Mouse (Mus musculus) activated CD4-positive, CD25-positive, alpha-beta regulatory T cell, adult 4 months (primary cell): ENCODE data around the gene Frmd6. TPM values are rescaled to one million over a fixed set of nuclear protein-coding genes. Genes with fewer than 3 reads are reported as not detected.

Experiments
- ATAC-seq: one replicate; pipeline ENCODE4 v1.8.0; 2017
- polyA plus RNA-seq, 2 experiments: library from polyadenylated mRNA; unstranded; fragments of 100-300 nt; shearing (Covaris generic); gene quantifications; one replicate each; pipeline ENCODE4 v1.2.1; 2017

Gene Frmd6
- polyA plus RNA-seq, 2 experiments from 2014 or later: 14.2 to 19.3 TPM

DNA sequence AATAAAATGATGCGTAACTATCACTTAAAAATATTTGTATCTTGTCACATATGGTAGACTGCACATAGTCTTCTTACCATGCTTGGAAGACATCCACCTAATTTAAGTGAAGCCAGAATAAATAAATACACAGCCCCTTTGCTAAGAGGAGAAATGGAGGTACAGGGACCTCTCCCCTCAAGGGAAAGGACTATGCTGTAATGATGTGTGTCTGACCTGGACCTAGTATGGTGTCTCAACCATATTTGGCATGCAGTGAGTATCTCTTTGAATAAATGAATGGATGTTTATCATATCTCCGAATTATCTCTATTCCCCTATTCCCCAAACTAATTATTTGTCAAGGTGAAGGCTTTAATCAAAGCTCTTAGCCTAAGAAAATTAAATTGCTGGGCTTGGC is 15.4 kb upstream of the Frmd6 start:
- ATAC-seq: no peak

DNA sequence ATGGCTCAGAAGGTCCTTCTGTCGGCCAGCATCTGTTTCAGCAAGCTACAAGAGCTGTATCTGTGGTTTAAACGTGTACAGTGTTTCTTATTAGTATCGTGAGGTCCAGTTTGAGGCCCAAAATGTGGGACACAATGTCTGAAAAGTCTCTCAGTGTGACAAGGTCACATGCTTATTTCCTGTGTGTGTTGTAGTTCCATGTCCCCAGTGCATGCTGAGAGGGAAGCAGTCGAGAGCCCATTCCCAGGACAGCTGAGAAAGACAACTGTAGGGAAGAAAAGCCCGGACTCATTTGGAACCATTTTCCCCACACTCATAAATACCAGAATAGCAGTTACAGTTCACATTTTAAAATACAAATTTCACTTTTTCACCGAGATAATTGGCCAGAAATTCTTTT is 13.5 kb upstream of the Frmd6 start:
- ATAC-seq: no peak

DNA sequence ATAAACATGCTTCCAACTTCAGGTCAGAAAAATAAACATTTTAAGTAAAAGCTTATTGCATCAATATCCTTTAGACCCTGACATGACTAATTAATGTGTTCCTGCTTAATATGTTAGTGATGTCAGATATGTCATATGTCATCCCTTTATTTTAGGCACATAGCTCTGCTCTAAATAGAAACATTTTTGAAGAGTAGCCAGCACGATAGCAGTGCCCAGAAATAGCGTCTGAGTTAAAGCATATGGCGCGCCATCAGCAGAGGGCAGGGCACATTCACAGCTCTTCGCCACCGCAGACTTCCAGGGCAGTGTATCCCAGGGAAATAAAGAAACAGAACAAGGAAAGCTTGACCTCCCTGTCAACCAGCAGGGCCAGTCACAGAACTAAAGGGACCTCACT is 13.1 kb upstream of the Frmd6 start:
- no peak for ATAC-seq

DNA sequence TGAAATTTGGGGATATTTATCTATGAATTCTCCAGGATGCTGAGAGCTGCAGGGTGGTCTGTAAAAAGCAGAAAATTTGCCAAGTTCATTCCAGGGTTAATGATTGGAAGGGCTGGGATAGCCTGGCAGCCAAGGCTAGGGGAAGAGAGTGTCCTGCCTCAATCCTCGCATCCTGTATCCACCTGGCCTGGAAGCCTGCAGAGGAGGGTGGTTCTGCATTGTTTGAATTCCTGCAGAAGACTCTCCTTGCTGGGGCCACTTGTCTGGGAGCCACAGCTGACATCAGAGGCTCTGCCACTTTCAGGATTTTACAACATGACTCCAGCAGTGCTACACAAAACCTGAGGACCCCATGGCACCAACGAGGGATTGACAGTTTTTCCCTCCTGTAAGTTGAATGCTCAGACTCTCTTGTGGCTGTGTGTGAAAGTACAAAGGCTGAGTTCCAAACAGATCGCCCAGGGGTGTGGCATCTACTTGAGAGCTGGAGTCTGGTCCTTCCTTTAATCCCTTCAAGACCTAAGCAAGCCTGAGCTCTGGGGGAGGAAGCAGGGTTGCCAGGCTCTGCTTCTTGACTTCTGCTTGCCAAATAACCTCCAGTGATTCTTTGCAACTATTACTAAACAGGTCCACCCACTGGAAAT is 12.4 kb upstream of the Frmd6 start:
- ATAC-seq: no peak

DNA sequence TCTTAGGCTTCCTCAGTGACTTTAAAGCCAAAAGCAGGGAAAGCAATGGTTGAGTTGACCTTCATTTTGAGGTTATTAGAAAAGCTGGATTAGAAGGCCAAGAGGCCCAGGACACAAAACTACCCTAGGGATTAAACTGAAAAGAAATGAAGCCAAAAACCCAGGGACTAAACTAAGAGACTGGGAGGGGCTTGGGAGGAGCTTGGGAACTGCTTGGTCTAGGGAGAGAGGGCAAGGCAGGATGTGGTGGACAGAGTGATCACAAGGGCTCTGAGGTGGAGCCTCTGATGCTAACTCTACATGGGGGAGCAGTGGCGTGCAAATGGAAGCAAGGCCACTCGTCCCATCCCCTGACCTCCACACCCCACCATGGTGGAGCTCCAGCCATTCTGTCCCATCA is 8.6 kb upstream of the Frmd6 start:
- ATAC-seq: no peak

DNA sequence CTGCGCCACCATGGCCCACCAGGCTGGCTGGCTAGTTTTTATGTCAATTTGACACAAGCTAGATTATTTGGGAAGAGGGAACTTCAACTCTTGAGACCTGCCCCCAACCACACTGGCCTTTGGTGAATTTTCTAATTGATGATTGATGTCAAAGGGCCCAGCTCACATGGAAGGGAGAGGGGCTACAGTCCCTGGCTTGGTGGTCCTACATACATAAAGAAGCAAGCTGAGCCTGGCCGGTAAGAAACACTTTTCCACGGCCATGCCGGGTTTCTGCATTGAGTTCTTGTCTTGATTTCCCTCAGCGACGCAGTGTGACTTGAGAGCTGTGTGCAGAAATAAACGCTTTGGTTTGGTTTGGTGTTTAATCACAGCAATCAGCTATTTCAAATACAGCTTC is 1.3 kb upstream of the Frmd6 start:
- no peak for ATAC-seq

DNA sequence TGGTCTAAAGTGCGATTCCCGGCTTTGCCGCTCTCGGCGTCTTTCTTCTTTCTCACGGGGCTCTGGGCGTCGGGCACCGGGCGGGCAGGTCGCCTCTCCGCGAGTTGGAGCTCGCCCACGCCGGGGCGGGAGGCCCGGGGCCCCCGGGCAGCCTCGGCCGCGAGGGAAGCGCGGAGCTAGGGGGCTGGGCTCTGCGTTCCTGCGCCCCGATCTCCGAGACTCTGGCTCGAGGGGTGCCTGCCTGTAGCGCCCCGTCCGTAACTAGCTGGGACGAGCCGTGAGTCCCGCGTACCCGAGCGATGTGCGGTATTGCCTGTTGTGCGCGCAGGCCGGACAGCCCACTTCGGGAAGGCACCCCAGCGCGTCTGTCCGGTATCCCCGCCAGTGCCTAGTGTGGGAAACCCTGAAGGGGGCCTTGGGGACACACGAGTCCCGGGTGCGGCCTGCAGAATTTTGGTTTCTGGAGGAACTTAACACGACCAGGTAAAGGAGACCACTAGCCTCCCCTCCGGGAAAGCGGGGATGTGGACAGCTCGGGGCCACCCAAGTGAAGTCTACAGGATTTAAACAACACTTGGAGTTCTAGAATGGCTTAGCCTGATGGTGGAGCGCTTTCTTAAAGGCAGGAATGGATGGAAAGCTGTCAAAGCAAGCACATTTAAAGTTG is 470 bp downstream of the Frmd6 start:
- peak; percentile 34 for ATAC-seq

DNA sequence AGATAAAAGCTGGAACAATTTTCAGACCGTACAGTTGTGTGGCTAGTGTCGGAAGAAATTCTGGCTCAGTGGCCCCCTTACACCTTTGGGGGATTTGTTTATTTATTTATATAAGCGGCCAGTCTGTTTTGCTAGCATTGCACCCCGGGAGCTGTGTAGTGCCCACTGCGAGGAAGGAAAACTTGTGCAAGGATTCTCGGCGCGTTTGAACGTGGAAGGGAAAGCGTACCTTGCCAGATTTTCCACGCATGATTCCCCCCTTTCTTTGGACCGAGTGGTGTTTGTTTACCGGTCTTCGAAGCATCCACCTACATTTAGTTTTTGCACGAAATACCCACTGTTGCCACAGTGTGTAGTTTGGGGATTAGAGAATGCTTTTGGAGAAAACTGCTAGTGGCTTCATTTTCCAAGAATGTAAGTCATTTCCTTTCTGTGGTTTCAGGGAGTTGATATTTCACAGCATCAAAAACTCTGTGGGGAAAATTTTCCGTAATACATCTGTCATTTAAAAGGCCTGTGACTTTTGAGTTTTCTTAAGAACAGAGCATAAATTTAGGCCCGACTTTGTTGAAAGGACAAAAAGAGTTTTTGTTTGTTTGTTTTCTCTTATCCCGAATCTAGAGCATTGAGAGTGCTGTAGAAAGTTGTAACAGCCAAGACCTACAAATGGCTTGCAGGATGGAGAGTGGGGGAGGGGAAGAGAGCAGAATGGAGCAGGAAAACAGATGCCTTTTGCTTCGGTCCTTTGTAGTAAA is 1.2 kb downstream of the Frmd6 start:
- no peak for ATAC-seq

DNA sequence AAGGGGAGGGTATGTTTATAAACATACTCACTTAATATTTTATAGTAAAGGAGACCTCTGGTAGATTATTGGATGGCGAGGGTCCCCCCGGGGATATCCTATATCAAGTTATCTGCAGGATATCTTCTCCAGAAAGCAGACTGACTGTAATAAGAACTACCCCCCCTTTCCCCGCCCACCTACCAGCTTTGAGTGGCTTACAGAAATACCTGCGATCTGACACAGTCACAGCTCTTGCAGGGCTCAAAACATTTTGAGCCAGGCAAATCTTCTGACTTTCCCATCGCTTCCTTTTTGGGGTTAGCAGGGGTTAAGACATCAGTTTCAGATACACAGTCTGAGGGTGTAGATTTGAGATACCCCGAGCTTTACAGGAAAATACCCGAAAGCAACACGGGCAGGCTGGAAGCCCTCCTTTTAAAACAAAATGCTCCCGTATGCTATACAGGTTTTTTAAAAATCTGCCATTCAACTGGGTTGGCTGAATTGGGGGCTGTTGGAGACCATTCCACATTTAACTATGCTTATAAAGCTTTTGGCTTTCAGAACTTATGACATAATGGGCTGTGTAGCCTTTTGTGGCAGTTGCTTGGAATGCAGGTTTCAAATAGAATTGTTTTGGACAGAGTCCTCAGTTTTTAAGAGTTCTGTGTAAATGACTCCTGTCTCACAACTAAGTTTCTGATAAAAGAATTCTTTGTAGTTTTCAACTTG is 2.0 kb downstream of the Frmd6 start:
- no peak for ATAC-seq

DNA sequence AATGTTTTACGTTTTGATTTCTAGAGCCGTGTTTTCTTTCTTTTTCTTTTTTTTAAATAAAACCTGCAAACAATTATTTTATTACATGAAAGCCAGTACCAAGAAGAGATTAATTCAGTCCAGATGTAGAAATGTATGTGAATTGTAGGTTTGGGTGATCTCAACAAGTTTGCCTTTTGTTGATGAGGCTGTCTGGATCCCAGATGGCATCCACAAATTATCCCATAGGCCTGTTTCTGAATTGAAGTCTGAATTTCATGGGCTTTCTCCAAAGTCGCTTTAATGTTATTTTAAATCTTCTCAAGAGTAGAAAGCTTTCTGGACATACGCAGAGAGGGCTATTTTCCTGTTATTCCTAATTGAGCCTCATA is 2.6 kb downstream of the Frmd6 start:
- no peak for ATAC-seq

DNA sequence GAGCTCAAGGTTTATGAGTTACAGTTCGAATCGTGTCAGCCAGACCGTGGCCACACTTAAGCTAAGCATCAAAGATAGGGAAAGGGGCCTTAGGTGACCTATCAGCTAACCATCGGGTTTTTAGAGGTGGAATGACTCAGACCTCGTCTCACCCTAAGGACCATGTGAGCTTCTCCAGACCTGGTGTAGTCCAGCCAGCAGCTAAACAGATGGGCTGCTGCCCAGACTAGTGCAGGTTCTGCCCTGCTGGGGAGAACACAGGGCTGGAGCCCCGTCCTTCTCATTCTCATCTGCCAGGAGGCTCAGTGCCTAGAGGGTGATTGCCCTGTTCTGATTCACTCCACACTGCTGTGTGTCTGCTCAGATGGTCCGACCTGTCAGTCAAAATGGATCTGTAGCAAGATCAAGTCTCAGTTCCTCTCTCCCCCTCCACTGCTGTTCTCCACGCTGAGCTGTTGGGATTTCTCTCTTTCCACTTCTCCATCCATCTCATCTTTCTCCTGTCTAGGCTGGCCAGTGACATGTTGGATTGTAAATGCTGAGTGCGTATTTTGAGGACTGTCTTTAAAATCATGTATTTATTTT is 5.8 kb downstream of the Frmd6 start:
- no peak for ATAC-seq

DNA sequence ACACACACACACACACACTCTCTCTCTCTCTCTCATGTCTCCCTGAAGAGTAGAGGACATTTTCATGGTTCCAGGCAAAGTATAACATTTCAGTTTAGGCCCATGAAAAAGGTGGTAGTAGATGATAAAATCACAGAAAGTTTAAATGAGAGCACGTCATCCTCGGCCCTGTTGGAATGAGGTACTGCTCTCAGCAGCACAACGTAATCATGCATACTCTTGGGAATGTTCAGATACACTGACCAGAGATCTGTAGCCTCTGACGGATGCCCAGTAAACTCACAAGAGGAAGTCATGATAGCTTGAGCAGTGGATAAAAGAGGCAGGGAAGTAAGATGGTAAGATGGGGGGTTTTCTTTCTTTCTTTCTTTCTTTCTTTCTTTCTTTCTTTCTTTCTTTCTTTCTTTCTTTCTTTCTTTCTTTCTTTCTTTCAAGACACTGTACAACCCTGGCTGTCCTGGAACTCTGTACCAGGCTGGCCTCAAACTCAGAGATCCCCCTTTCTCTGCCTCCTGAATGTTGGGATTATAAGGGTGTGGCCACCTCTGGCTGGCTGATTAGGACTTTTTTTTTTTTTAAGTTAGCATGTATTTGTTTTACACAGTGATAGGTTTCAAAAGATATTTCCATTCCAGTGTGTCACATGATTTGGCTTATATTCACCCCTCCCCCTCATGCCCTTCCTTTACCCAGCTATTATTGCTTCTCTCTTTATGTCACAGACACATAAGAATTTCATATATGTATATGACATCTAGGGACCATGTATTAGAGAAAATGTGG is 7.1 kb downstream of the Frmd6 start:
- no peak for ATAC-seq

DNA sequence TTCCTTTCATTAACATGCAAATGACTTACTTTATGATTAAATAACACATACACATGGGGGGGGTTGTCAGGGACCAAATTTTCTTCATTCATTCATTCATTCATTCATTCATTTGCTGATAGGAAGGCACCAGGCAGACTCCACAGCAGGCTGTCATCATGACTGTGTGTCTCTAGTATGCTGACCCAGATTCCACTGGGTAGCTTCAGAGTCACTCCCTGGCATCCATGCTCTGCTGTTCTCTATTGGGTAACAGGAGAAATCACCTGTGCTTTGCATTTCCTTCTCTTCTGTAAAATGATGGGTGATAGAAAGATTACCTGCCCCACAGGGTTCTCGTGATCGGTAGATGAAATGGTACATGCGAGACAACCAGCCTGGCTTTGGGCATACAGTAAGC is 7.7 kb downstream of the Frmd6 start:
- no peak for ATAC-seq

DNA sequence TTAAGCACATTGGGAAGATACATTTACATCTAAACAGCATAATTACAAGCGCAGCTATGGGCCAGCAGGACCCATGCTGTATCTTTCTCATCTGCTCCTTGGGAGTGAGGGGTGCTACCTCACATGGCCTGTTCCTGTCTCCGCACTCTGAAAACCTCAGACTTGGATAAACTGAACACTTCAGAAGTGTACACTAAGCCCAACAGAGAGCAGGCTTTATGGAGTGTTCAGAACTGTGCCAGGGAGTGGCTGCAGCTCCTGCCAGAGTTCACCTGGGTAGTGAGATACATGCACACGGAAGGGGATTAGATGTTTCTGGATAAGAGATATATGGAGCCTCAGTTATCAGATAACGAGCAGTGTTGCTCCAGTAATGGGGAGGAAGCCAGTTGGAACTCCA is 8.7 kb downstream of the Frmd6 start:
- ATAC-seq: no peak

DNA sequence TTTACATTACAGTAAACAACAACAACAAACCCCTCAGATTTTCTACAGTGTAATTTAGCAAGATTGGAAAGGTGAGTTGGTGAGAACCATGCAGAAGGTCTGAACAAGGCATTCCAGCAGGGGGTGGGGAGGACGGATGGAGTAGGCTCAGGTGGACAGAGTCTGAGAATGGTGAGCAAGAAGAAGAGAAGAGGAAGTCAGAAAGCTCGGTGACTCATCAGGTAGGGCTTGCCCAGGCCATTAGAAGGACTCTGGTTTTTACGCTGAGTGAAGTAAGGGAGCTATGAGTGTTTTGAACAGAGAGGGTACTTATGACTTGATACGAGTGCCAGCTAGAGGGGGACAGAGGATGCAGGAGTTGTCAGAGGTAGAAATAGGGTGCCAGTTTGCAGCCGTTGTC is 9.7 kb downstream of the Frmd6 start:
- no peak for ATAC-seq

DNA sequence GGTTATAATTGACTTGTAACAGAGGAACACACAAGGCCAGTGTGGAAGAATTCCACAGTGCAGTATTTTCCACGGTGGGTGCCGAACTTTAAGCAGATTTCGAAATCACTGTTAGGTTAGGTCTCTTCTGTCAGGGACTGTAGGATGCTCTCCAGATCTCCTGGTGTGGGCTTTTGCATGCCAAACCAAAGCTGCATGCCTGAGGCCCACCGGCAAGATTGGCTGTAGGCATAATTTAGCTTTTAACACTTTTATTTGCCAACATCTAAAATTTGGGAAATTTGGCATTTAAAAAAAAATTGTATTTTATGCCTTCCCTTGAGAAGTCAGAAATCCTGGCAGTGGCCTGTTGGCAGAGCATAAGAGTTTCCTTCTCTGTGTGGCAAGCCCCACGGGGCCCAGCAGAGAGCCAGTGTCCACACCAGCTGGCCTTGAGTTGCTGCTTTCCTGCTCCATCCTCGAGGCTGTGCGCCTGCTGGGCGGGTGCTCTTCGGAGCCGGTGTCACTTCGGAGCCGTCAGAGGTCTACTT is 12.5 kb downstream of the Frmd6 start:
- no peak for ATAC-seq

DNA sequence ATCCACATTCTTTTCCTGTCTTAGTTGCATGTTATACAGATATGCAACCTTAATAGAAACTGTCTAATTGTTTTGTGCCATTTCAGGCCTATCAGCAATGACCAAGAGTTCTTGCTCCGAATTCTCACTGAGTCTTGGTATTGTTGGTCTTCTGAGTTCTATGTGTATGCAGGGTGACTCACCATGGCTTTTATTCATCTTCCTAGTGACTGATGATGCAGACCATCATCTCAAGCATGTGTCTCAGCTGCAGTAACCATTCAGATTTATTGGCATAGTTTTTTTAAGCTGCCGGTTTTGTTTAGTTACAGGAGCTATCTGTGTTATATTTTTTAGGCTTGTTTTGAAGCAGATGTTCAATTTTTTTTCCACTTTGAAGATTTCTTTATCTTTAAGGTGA is 20.1 kb downstream of the Frmd6 start:
- ATAC-seq: peak; percentile 58

DNA sequence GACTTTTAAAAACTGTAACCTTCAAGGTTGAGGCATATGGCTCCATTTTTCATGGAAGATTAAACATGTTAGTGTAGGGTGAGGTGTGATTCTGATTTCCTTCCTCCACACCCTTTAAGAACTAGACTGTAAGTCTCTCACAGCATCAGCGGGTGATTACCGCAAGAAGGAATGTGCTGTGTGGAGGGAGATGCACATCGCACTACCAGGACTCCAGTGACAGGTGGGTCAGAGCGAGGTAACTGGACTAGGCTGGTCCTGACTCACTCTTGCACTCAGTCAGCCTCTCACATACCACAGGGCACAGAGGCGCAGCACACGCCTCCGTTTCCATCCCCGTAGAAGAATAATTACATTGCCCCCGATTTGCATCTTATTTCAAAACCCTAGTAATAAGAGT is 23.7 kb downstream of the Frmd6 start:
- no peak for ATAC-seq

DNA sequence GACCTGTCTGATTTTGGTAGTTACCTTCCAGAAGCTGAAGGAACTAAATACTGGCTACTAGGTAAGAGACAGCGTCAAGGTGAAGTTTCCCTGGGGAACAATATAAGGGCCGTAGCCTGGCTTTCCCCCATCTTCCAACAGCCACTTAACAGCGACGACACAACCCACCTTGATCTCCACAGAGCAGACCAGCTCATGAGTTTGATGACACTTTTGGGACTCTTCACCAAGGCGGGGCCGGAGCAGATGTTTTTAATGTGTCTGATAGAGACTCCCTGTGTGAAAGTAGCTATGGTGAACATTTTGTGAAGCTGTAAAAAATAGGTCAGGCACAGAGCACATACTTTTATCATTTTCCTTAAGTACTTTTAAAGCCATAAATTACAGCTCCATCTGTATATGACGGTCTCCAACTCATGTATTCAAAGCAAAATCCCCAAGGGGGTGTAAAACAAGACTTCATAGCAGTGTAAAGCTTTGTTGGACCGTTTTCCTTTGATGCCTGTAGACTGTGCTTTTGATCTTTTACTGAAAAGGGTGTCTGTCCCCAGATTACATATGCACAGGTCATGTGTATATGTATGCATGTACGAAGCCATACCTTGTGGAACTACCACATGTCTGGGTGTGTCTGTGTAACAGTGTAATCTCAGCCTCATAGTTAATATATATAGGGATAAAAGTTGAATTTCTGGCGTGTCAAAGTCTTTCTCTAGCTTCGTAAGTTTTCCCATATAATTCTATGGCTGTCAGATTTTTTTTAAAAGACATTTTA is 24.4 kb downstream of the Frmd6 start:
- no peak for ATAC-seq

DNA sequence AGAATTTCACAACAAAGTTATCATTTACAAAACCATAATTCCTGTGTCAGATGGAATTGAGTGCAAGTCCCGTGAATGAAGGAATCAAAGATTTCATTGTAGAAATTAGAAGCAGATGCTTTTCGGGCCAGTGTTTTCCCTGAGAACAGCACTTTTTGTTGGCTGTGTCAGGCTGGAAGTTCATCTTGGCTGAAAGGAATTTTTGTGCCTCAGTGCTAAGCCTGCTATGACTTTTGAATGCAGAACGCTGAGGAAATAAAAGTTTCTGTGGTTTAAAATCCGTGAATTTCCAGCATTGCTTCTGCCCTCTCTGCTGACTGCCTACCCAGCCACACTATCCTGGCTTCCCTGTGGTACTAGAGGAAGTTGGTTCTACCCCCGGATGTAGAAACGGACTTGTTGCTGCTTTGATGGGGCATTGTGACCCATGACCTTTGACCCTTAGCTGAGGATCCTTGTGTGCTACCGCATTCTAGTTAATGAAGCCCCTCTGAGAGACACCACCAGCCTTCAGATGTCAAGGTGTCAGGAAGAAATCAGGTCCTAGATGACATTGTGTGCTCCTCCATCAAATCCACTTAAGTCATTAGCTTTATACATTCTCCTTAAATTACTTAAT is 26.1 kb downstream of the Frmd6 start:
- no peak for ATAC-seq

DNA sequence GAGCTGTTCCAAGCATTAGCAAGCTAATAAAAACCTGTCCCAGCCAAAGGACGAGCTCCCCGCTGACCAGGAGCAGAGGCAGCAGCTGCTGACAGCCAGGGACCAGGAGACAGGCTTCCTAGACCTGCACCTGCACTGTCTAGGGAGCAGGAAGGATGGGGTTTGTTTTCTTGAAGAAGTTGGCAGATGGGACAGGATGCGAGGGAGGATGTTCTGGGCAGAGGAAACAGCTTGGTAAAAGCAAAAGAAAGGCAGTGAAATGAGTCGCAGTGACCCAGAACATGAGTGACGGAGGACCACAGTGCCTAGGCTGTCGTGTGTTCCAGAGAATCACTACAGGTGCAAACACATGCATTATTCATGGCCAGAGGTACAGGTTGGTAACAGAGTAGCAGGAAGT is 27.7 kb downstream of the Frmd6 start:
- peak; percentile 64 for ATAC-seq
